Mouse (Mus musculus) intestine, embryonic 14.5 days (tissue): ENCODE data around the gene Sncg. TPM values are rescaled to one million over a fixed set of nuclear protein-coding genes. Genes with fewer than 3 reads are reported as not detected.
"Not testable (repeated sequence)": the region's sequence is repeated elsewhere in the genome, so short reads cannot be mapped to it uniquely, and the experiment has no call there.

Source experiments
- ATAC-seq: fragments of 200-750 bp; cut with Nextera tagmentation; replicated peaks from 2 replicates; pipeline ENCODE4 v1.8.0; 2017; ENCODE audit warnings: low read depth, moderate number of reproducible peaks, moderate TSS enrichment, moderate library complexity; ENCODE audit not compliant: low FRiP score, low TSS enrichment
- DNase-seq: peaks from one replicate; pipeline ENCODE4 v3.0.0-alpha.2; 2018; ENCODE audit warnings: low spot score
- H3K27ac ChIP-seq: fragments of 300-500 bp; sonication (generic); 2 replicates; pipeline ENCODE4 v1.5.1; 2014; ENCODE audit warnings: low read depth, mild to moderate bottlenecking, control low read depth
- H3K27me3 ChIP-seq: fragments of 300-500 bp; sonication (generic); replicated peaks from 2 replicates; pipeline ENCODE4 v1.6.1; 2014; ENCODE audit warnings: low read length, control low read depth; ENCODE audit not compliant: control insufficient read depth, insufficient read depth
- H3K36me3 ChIP-seq: fragments of 300-500 bp; sonication (generic); 2 replicates; pipeline ENCODE4 v1.6.1; 2014; ENCODE audit warnings: low read length, control low read depth; ENCODE audit not compliant: control insufficient read depth, insufficient read depth
- H3K4me1 ChIP-seq: fragments of 300-500 bp; sonication (generic); replicated peaks from 2 replicates; pipeline ENCODE4 v1.6.1; 2014; ENCODE audit warnings: low read length, control low read depth, mixed read lengths; ENCODE audit not compliant: control insufficient read depth, insufficient read depth
- H3K4me2 ChIP-seq: fragments of 300-500 bp; sonication (generic); 2 replicates; pipeline ENCODE4 v1.6.1; 2014; ENCODE audit warnings: low read length
- H3K4me3 ChIP-seq: fragments of 300-500 bp; sonication (generic); 2 replicates; pipeline ENCODE4 v1.5.1; 2014; ENCODE audit warnings: low read depth, low read length, control low read depth, mixed read lengths
- H3K9ac ChIP-seq: fragments of 300-500 bp; sonication (generic); 2 replicates; pipeline ENCODE4 v1.6.1; 2014; ENCODE audit warnings: mild to moderate bottlenecking, low read length
- H3K9me3 ChIP-seq: fragments of 300-500 bp; sonication (generic); 2 replicates; pipeline ENCODE4 v1.6.1; 2016; ENCODE audit warnings: low read length, control low read depth; ENCODE audit not compliant: control insufficient read depth
- WGBS: fragments of 180-500 bp; shearing (Covaris S2); extraction: QIAGEN DNeasy Blood & Tissue Kit; methylation state at CpG from one replicate; pipeline ENCODE4 v1.1.7; 2014; 5-methylcytosine and 5-hydroxymethylcytosine counted together
- polyA plus RNA-seq: library from polyadenylated mRNA; unstranded; fragments of >200 nt; fragmentation: Nextera tagmentation; extraction: Ambion mirVana; gene quantifications from 2 replicates; pipeline ENCODE4 v1.2.1, GENCODE M21; 2014

The Sncg gene
- 45.5 and 49.5 TPM in 2 replicates for polyA plus RNA-seq

DNA sequence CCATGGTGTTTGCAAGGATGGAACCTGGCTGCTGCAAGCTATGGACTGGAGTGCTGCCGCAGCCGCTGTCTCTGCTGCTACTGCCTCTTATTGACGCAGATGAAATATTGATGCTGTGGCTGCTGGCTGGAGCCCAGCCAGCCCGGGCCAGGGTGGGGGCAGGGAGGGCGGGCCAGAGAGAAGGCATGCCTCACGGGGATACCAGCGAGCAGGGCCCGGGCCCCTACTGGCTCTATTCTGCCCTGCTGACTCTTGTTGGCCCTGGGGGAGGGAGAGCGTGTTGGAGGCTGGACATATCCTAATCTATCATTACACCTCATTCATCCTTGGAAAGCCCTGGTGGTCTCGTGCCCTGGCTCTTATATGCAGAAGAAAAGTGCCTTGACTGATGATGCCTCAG, at the start of gene Sncg:
Sncg (minus strand) TSS at position 213 of the 400 bp plus-strand sequence.
- no peak within 1 kb of the TSS for H3K27ac ChIP-seq
- H3K9me3 ChIP-seq: no peaks in the 10 kb centered on the region
- H3K27me3 ChIP-seq: no peaks in the 10 kb centered on the region
- 0 out of 2 replicates have a peak within 1 kb of the TSS, but pooled peaks have one; percentile 4 for H3K4me2 ChIP-seq
- DNase-seq (peak; percentile 59), ATAC-seq (no peak)
- 17% methylated on average over 10 of the region's 10 CpGs for WGBS
- H3K4me3 ChIP-seq: no peak within 1 kb of the TSS
- H3K36me3 ChIP-seq: no peaks in the 10 kb centered on the region
- H3K9ac ChIP-seq: no peak within 1 kb of the TSS
- peaks cover 22% of the 10 kb centered on the region for H3K4me1 ChIP-seq

DNA sequence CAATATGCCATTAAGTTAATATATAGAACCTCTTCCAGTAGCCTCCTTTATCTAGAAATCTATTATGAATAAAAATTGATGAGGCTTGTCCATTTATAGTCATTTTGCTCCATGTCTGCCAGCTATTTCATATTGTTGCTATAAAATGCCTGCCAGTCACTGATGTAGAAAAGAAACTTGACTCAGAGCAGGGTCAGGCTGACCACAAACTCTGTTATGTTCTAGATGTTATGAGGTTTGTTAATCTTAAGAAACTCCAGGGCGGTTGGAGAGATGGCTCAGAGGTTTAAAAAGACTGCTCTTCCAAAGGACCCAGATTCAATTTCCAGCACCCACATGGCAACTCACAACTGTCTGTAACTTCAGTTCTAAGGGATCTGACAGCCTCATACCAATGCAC, 46.5 kb upstream of the Sncg start:
- no peaks in the 10 kb centered on the region for H3K27me3 ChIP-seq
- H3K9ac ChIP-seq: no peak overlapping the region
- H3K36me3 ChIP-seq: peaks cover 82% of the 10 kb centered on the region
- H3K4me3 ChIP-seq: no peak overlapping the region
- DNase-seq (no peak), ATAC-seq (no peak)
- no peaks in the 10 kb centered on the region for H3K4me1 ChIP-seq
- no peak overlapping the region for H3K4me2 ChIP-seq
- no peaks in the 10 kb centered on the region for H3K9me3 ChIP-seq
- WGBS: 95% methylated on average over 1 of the region's 1 CpGs
- no peak overlapping the region for H3K27ac ChIP-seq

DNA sequence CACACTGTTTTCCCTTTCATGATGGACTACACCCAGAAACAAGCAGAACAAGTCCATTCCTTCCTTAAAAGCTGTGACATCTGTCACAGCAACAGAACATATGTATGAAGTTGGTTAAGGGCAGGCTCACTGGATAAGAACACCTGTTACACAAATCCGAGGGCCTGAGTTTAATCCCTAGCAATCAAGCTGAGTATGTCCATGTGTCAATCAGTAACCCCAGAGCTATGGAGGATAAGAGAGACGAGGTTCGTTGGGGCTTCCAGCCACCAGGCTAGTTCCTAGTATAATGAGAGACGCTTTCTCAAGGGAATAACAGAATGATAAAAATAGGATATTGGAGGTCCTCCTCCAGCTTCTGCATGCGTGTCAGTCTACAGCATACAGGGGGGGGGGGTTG, 42.9 kb upstream of the Sncg start:
- no peak for ATAC-seq
- WGBS: 89% methylated on average over 5 of the region's 5 CpGs
- Histone ChIP-seq H3K4me1 (no peaks in the 10 kb centered on the region), H3K27ac (no peak overlapping the region), H3K9me3 (no peaks in the 10 kb centered on the region), H3K9ac (no peak overlapping the region), H3K27me3 (no peaks in the 10 kb centered on the region), H3K4me3 (no peak overlapping the region), H3K36me3 (peaks cover 80% of the 10 kb centered on the region), H3K4me2 (no peak overlapping the region)
- no peak for DNase-seq

DNA sequence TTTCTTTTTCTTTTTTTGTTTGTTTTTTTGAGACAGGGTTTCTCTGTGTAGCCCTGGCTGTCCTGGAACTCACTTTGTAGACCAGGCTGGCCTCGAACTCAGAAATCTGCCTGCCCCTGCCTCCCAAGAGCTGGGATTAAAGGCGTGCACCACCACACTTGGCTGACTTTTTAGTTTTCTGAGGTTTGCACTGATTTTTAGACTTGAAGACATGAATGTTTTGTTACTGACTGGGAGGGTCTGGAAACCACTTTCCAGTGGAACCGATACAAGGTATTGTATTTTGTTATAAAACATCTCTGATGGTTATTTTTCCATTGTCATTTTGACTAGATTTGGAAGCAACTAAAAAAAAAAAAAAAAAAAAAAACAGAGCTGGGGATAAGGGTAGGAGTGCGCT, 42.4 kb upstream of the Sncg start:
- not testable (repeated sequence) for H3K9me3 ChIP-seq, H3K4me1 ChIP-seq, H3K4me2 ChIP-seq, H3K9ac ChIP-seq, ATAC-seq, H3K4me3 ChIP-seq, H3K27ac ChIP-seq, H3K27me3 ChIP-seq
- peak; percentile 33 for DNase-seq
- H3K36me3 ChIP-seq: peaks cover 80% of the 10 kb centered on the region
- 97% methylated on average over 4 of the region's 4 CpGs for WGBS

DNA sequence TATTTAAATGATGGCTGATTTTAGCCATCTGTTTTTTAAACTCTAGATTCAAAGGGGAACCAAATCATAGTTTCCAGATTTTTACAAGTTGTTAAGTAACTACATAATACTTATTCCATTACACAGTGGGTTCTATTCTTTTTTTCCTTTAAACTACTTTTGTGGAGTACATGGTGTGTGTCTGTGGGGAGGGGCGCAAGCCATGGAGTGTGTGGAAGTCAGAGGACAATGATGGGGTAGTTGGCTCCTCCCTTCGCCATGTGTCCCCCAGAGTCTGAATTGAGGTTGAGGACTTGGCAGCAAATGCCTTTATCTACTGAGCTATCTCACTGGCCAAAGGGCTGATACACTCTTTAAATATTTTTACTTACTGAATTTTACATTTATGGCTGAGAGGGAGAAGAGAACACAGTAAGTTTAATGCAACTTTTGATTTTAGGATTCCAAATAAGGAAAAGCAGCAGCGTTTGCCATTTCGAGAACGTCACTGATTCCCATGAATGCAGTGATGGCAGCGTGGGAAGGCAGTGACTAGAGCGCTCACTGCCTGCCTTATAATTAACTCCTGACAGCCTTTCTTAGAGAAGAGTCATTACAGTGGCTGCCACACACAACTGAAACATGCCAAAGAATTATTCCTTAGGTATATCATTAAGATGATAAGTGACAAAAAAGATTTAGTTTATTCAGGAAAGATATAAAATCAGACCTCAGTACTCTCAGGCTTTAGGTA, 37.7 kb upstream of the Sncg start:
- H3K36me3 ChIP-seq: peaks cover 77% of the 10 kb centered on the region

DNA sequence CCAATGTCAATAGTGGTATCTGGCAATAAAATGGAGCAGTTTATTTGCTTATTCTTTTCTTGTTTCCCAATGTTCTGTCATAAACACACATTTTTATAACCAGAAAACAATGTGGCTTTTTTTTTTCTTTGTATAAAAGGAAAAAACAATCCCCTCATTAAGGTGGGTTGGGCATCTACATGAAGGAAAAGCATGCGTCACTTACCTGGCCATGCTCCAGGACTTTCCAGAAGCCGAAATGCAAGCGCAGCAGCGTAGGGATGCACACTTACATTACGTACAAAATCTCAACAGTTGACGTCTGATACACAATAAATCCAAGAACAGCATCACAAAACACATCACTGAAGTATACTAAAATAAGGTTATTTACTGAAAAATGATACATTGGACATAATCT, 36.1 kb upstream of the Sncg start:
- Histone ChIP-seq H3K4me1 (no peaks in the 10 kb centered on the region), H3K9me3 (no peaks in the 10 kb centered on the region), H3K4me3 (no peak overlapping the region), H3K36me3 (peaks cover 86% of the 10 kb centered on the region), H3K9ac (no peak overlapping the region), H3K27me3 (no peaks in the 10 kb centered on the region), H3K4me2 (no peak overlapping the region), H3K27ac (no peak overlapping the region)
- no peak for DNase-seq
- ATAC-seq: no peak
- 95% methylated on average over 6 of the region's 6 CpGs for WGBS

More for the DNA sequence above, 37.7 kb upstream of the Sncg start:
- no peak for ATAC-seq
- H3K27me3 ChIP-seq: no peaks in the 10 kb centered on the region
- DNase-seq: no peak
- H3K9ac ChIP-seq: no peak overlapping the region
- H3K9me3 ChIP-seq: no peaks in the 10 kb centered on the region
- no peak overlapping the region for H3K27ac ChIP-seq
- H3K4me2 ChIP-seq: no peak overlapping the region
- no peaks in the 10 kb centered on the region for H3K4me1 ChIP-seq
- H3K4me3 ChIP-seq: no peak overlapping the region
- WGBS: 93% methylated on average over 7 of the region's 7 CpGs

DNA sequence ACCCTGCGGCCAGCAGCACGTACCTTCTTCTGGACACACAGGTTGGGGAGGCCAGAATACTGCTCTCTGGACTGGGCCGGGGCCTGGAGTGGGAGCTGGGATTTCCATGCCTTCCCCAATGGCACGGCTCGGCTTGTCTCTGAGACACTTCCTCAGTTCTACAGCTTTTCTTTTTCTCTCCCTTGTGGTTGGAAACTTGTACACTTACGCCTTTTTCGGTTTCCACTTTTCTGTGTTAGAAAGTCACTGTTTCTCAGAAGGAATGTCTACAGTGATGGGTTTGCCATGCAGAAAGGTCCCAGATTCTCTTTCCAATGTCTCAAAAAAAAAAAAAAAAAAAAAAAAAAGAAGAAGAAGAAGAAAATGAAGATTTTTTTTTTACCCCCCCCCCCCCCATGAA, 28.8 kb upstream of the Sncg start:
- H3K4me1 ChIP-seq: no peaks in the 10 kb centered on the region
- H3K36me3 ChIP-seq: peaks cover 55% of the 10 kb centered on the region
- 93% methylated on average over 7 of the region's 7 CpGs for WGBS
- no peak overlapping the region for H3K4me3 ChIP-seq
- H3K9me3 ChIP-seq: no peaks in the 10 kb centered on the region
- H3K9ac ChIP-seq: no peak overlapping the region
- no peak overlapping the region for H3K4me2 ChIP-seq
- H3K27ac ChIP-seq: no peak overlapping the region
- DNase-seq (no peak), ATAC-seq (no peak)
- no peaks in the 10 kb centered on the region for H3K27me3 ChIP-seq

DNA sequence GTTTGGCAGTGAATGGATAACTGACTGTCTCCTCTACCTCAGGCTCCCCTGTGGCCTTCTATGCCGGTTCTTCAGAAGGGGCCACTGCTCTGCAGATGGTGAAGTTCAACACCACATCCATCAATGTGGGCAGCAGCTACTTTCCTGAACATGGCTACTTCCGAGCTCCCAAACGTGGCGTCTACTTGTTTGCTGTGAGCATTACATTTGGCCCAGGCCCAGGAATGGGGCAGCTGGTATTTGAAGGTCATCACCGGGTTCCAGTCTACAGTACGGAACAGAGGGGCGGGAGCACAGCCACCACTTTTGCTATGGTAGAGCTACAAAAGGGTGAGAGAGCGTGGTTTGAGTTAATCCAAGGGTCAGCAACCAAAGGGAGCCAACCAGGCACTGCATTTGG, 28.3 kb upstream of the Sncg start:
- H3K27ac ChIP-seq: no peak overlapping the region
- H3K4me1 ChIP-seq: no peaks in the 10 kb centered on the region
- H3K4me3 ChIP-seq: no peak overlapping the region
- peaks cover 52% of the 10 kb centered on the region for H3K36me3 ChIP-seq
- H3K9me3 ChIP-seq: no peaks in the 10 kb centered on the region
- H3K9ac ChIP-seq: no peak overlapping the region
- DNase-seq (no peak), ATAC-seq (no peak)
- 84% methylated on average over 8 of the region's 8 CpGs for WGBS
- H3K4me2 ChIP-seq: no peak overlapping the region
- no peaks in the 10 kb centered on the region for H3K27me3 ChIP-seq

DNA sequence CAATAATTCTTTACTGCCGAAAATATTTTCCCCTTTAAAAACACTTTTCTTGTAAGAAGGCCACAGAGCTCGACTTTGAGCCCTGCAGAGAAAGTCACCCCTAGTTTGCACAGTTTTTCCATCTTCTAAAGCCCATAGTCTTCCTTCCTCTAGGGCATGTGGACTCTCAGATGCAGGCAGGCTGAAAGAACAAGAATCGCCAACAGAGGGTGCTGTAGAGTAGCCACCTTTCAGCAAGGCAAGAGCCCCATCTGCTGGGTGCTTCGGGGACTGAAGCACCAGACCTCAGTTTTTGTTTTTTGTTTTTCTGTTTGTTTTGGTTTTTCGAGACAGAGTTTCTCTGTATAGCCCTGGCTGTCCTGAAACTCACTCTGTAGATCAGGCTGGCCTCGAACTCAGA, 26.5 kb upstream of the Sncg start:
- no peak for ATAC-seq
- Histone ChIP-seq H3K27ac (no peak overlapping the region), H3K9ac (no peak overlapping the region), H3K27me3 (no peaks in the 10 kb centered on the region), H3K4me2 (no peak overlapping the region), H3K9me3 (no peaks in the 10 kb centered on the region), H3K4me1 (no peaks in the 10 kb centered on the region), H3K36me3 (peaks cover 35% of the 10 kb centered on the region), H3K4me3 (no peak overlapping the region)
- WGBS: 62% methylated on average over 6 of the region's 6 CpGs
- peak; percentile 82 for DNase-seq
